ENCODE assay signal across 25 mouse cellular contexts in the genomic region with DNA sequence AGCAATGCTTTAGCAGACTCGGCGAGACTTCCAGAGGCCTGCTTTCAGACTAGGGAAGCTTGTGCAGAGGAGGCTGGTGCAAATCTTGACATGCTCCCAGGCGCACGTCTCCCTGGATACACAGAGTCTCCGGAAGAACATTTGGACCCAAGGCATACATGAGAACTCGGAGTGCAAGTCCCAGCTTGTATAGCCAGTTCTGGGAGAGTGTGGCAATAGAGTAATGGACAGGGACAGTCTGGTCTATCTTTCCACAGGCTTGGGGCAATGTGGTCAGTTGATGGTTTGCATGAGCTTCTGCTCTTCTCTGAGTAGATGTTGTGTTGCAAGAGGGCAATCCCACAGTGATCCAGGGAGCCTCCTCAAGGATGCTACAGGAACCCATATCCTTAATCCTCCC.
"Had no signal": no experiment of that assay in that cellular context is flagged by ENCODE, and none has a peak within 500 bp of the region (broad histone marks: within the 10 kb centered on the region; RNA-seq: fewer than 3 reads in every experiment).

No protein-coding gene starts in this region.

- H3K27me3 ChIP-seq: intestine, embryonic 15.5 days; limb, embryonic 13.5 days; limb, embryonic 15.5 days had no signal

- H3K9me3 ChIP-seq: heart, embryonic 10.5 days; heart, embryonic 12.5 days; hindbrain, embryonic 10.5 days; hindbrain, embryonic 12.5 days; intestine, embryonic 15.5 days; limb, embryonic 13.5 days; limb, embryonic 15.5 days had no signal

- DNase-seq: gastrocnemius, postnatal 14 days; gastrocnemius, postnatal 36 days; heart, adult 18-20 months; heart, postnatal 10 days; heart, postnatal 4 days; kidney, adult 18-20 months; kidney, adult 8-10 months; kidney, postnatal 10 days; kidney, postnatal 25 days; kidney, postnatal 4 days; layer of hippocampus, postnatal 36 days; left cerebral cortex, postnatal 4 days had no signal

- H3K4me3 ChIP-seq: heart, embryonic 10.5 days; heart, embryonic 12.5 days; hindbrain, embryonic 10.5 days; hindbrain, embryonic 12.5 days; intestine, embryonic 15.5 days; layer of hippocampus, adult 2 months; limb, embryonic 13.5 days; limb, embryonic 15.5 days had no signal

- ATAC-seq: hindbrain, embryonic 16.5 days; inflammation-experienced regulatory T-cells, adult 6 months; intestine, embryonic 15.5 days; intestine, postnatal 0 days had no signal

- H3K27ac ChIP-seq: heart, embryonic 10.5 days; hindbrain, embryonic 10.5 days; hindbrain, embryonic 12.5 days; hindbrain, embryonic 14.5 days; intestine, embryonic 15.5 days; layer of hippocampus, adult 2 months; limb, embryonic 13.5 days; limb, embryonic 15.5 days had no signal

- H3K4me1 ChIP-seq: hindbrain, embryonic 12.5 days; intestine, embryonic 15.5 days had no signal

- H3K36me3 ChIP-seq: heart, embryonic 10.5 days; heart, embryonic 12.5 days; hindbrain, embryonic 10.5 days; hindbrain, embryonic 12.5 days; intestine, embryonic 15.5 days; limb, embryonic 13.5 days; limb, embryonic 15.5 days had no signal

- H3K9ac ChIP-seq: heart, embryonic 12.5 days; hindbrain, embryonic 12.5 days; hindbrain, embryonic 14.5 days; intestine, embryonic 15.5 days; limb, embryonic 13.5 days; limb, embryonic 15.5 days had no signal

- H3K4me2 ChIP-seq: heart, embryonic 12.5 days; hindbrain, embryonic 12.5 days; hindbrain, embryonic 14.5 days; intestine, embryonic 15.5 days; limb, embryonic 13.5 days; limb, embryonic 15.5 days; liver, embryonic 11.5 days had no signal
